Mouse (Mus musculus) left cerebral cortex, postnatal 10 days (tissue): ENCODE results near the gene Zfp3. TPM values are rescaled to one million over a fixed set of nuclear protein-coding genes. Genes with fewer than 3 reads are reported as not detected.

ENCODE experiments used
- microRNA-seq: library from miRNA; unstranded; fragments of <30 nt; microRNA quantifications from one replicate; pipeline ENCODE4 v1.2.0, GENCODE M21; 2022
- total RNA-seq, 2 experiments: library from RNA; stranded (reverse); gene quantifications; 2 replicates each; pipeline ENCODE4 v1.2.3; 2021

Gene Zfp3
- total RNA-seq, 2 experiments from 2014 or later: 13.8 to 15.8 TPM

Small RNA genes within 50 kb of the gene (microRNA-seq; reads per million reads assigned to microRNA genes)
- not detected for gene Gm22760

Other genes with a start within 250 kb of the Zfp3 start
- gene Vmo1, start 249.6 kb upstream of the Zfp3 start, total RNA-seq: not detected
- not detected for gene Gltpd2, start 245.0 kb upstream of the Zfp3 start, total RNA-seq
- gene Psmb6, start 238.8 kb upstream of the Zfp3 start, total RNA-seq: 100 to 1,000 TPM; 218 to 220 TPM
- gene Gm40193, start 231.3 kb upstream of the Zfp3 start, total RNA-seq: not detected
- gene Pld2, start 224.1 kb upstream of the Zfp3 start, total RNA-seq: 10 to 100 TPM; 21.4 to 24.5 TPM
- gene Mink1, start 201.3 kb upstream of the Zfp3 start, total RNA-seq: 100 to 1,000 TPM; 252 to 262 TPM
- gene 4930544D05Rik, start 148.4 kb upstream of the Zfp3 start, total RNA-seq: 1 to 10 TPM in 1 of 2 experiments, under 1 TPM in 1; 0.45 to 1.1 TPM
- under 1 TPM in 1 of 2 experiments, not detected in 1; 0.75 TPM for gene Chrne, start 145.0 kb upstream of the Zfp3 start, total RNA-seq
- not detected for gene Gp1ba, start 125.1 kb upstream of the Zfp3 start, total RNA-seq
- gene Rnf167, start 117.0 kb upstream of the Zfp3 start, total RNA-seq: 10 to 100 TPM; 62.2 to 62.7 TPM
- 100 to 1,000 TPM; 112 to 121 TPM for gene Slc25a11, start 116.7 kb upstream of the Zfp3 start, total RNA-seq
- gene Pfn1, start 109.6 kb upstream of the Zfp3 start, total RNA-seq: 100 to 1,000 TPM; 286 to 295 TPM
- gene Eno3, start 107.0 kb upstream of the Zfp3 start, total RNA-seq: 10 to 100 TPM in 1 of 2 experiments, 1 to 10 TPM in 1; 9.2 to 10.9 TPM
- gene Spag7, start 94.8 kb upstream of the Zfp3 start, total RNA-seq: 10 to 100 TPM; 50.1 to 52.9 TPM
- 100 to 1,000 TPM; 151 to 152 TPM for gene Camta2, start 76.1 kb upstream of the Zfp3 start, total RNA-seq
- 1 to 10 TPM; 1.2 to 2.0 TPM for gene Inca1, start 64.1 kb upstream of the Zfp3 start, total RNA-seq
- gene Kif1c, start 63.7 kb upstream of the Zfp3 start, total RNA-seq: 10 to 100 TPM; 38.6 to 41.8 TPM
- not detected for gene Scimp, start 48.4 kb downstream of the Zfp3 start, total RNA-seq
- gene Rabep1, start 80.6 kb downstream of the Zfp3 start, total RNA-seq: 100 to 1,000 TPM; 113 to 115 TPM
- 10 to 100 TPM; 59.3 to 63.9 TPM for gene Nup88, start 205.8 kb downstream of the Zfp3 start, total RNA-seq
- 10 to 100 TPM; 39.2 to 45.9 TPM for gene Rpain, start 206.0 kb downstream of the Zfp3 start, total RNA-seq
- gene C1qbp, start 218.8 kb downstream of the Zfp3 start, total RNA-seq: 100 to 1,000 TPM; 108 to 114 TPM
- 10 to 100 TPM; 18.8 to 21.9 TPM for gene Dhx33, start 240.2 kb downstream of the Zfp3 start, total RNA-seq